9 mouse cellular contexts compared by ENCODE assay signal in genomic region chr13:89878832-89879468, GRCm38 (mm10).
A peak's percentile ranks its signal among the peaks of the same experiment; 100 is the strongest.
DNase-seq lines count a peak whose midpoint lies in the region; ATAC-seq and TF ChIP-seq lines count a peak whose summit lies in the region.
"Had no signal": no experiment of that assay in that cellular context is flagged by ENCODE, and none has a peak within 500 bp of the region (broad histone marks: within the 10 kb centered on the region; RNA-seq: fewer than 3 reads in every experiment).

No protein-coding gene starts in this region.

- H3K4me1 ChIP-seq in forebrain, embryonic 16.5 days (replicated peaks; ENCODE audit: control insufficient read depth, insufficient read depth, low read length) = peaks cover 12% of the 10 kb centered on the region
- peaks cover 11% of the 10 kb centered on the region for H3K4me1 ChIP-seq in midbrain, embryonic 15.5 days

- no peaks in the 10 kb centered on the region for H3K27me3 ChIP-seq in forebrain, embryonic 16.5 days (replicated peaks; ENCODE audit: control insufficient read depth, insufficient read depth, low read length)
- H3K27me3 ChIP-seq in midbrain, embryonic 15.5 days (replicated peaks) = no peaks in the 10 kb centered on the region

- H3K36me3 ChIP-seq in forebrain, embryonic 16.5 days (ENCODE audit: control insufficient read depth, insufficient read depth) = no peaks in the 10 kb centered on the region
- no peaks in the 10 kb centered on the region for H3K36me3 ChIP-seq in midbrain, embryonic 15.5 days (replicated peaks)

- peak overlapping the region; percentile 13 for H3K4me3 ChIP-seq in forebrain, embryonic 16.5 days (replicated peaks; ENCODE audit: low read length)
- H3K4me3 ChIP-seq in midbrain, embryonic 15.5 days = no peak overlapping the region

- WGBS in forebrain, embryonic 16.5 days = 29% methylated on average over 10 of the region's 10 CpGs
- 58% methylated on average over 10 of the region's 10 CpGs for WGBS in midbrain, embryonic 15.5 days

- peak overlapping the region; percentile 80 for H3K27ac ChIP-seq in forebrain, embryonic 16.5 days (ENCODE audit: low read length)
- H3K27ac ChIP-seq in midbrain, embryonic 15.5 days = peak overlapping the region; percentile 46; the same call in 1 of the 2 replicates

- peak; percentile 7 to 46 for DNase-seq in layer of hippocampus, adult 18-20 months (ENCODE audit: low spot score in 2 of 2)
- no peak for DNase-seq in layer of hippocampus, postnatal 25 days (ENCODE audit: extremely low spot score in 1 of 2, low spot score in 1 of 2)
- DNase-seq in brain, embryonic 14.5 days (ENCODE audit: low read depth) = peak; percentile 85
- DNase-seq in ovary, postnatal 36 days (ENCODE audit: low spot score) = no peak
- no peak for DNase-seq in gastrocnemius, postnatal 14 days
- DNase-seq: cerebellum, postnatal 25 days; thymus, postnatal 14 days had no signal

- no peak for TF ChIP-seq CTCF in brain, embryonic 14.5 days (IDR thresholded peaks at IDR 0.05; ENCODE audit: borderline replicate concordance, extremely low read depth, insufficient read depth, insufficient read length)

- peak; percentile 82 for ATAC-seq in forebrain, embryonic 16.5 days
- peak; percentile 87 for ATAC-seq in midbrain, embryonic 15.5 days (replicated peaks)

- intact Hi-C loops in gastrocnemius, postnatal 14 days (cut with DNase I; ENCODE audit: low total_unique reads) = no loop called here

- no peaks in the 10 kb centered on the region for H3K9me3 ChIP-seq in forebrain, embryonic 16.5 days (ENCODE audit: control insufficient read depth, low read length)
- no peaks in the 10 kb centered on the region for H3K9me3 ChIP-seq in midbrain, embryonic 15.5 days

- H3K4me2 ChIP-seq in forebrain, embryonic 16.5 days (ENCODE audit: low read length) = peak overlapping the region; percentile 41
- no peak overlapping the region; the same call in 1 of the 2 replicates for H3K4me2 ChIP-seq in midbrain, embryonic 15.5 days

- no peak for TF ChIP-seq POLR2A in brain, embryonic 14.5 days (IDR thresholded peaks at IDR 0.05; ENCODE audit: borderline replicate concordance, extremely low read depth, insufficient read depth, insufficient read length, poor library complexity, severe bottlenecking)

- 0 out of 2 replicates have a peak overlapping the region, but pooled peaks have one; percentile 22 for H3K9ac ChIP-seq in forebrain, embryonic 16.5 days (replicated peaks; ENCODE audit: low read depth, low read length)
- H3K9ac ChIP-seq in midbrain, embryonic 15.5 days = no peak overlapping the region

Comparison
In these comparisons a context has a peak if more than half of its experiments do, and no peak if none do; other contexts are left out.
1. DNase-seq: peak in layer of hippocampus, adult 18-20 months (2 of 2) and brain, embryonic 14.5 days (single experiment); none in layer of hippocampus, postnatal 25 days (0 of 2), ovary, postnatal 36 days (single experiment) and gastrocnemius, postnatal 14 days (single experiment).